Mouse (Mus musculus): ENCODE results near the gene Pcare. TPM values are rescaled to one million over a fixed set of nuclear protein-coding genes. Genes with fewer than 3 reads are reported as not detected.

The Pcare gene
- polyA plus RNA-seq, 1 experiment from 2014 or later: not detected

DNA sequence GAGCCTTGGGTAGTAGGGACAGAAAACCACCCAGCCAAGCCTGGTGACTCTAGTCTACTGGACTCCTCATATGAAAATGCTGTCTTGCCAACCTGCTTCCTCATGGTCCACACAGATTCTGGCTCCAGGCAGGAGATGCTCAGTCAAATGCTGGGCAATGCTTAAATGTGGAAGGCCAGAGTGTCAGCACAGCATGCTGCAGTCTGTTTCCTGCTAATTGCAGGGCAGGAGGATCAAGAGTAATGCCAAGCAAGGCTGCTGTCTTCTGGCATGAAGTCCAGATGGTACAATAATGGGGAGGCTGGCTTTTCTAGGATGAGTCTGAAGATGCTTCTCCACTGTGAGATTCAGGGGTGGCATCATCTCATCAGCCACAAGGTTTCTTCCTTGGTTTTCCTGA is 32.3 kb downstream of the Pcare start:
- no peak overlapping the region for H3K9ac ChIP-seq
- no peaks in the 10 kb centered on the region for H3K27me3 ChIP-seq (replicated peaks)
- no peaks in the 10 kb centered on the region for H3K36me3 ChIP-seq
- no peak overlapping the region for H3K4me2 ChIP-seq
- no peaks in the 10 kb centered on the region for H3K4me1 ChIP-seq
- ATAC-seq (ENCODE audit: insufficient read depth, low FRiP score, low read depth): no peak
- no peaks in the 10 kb centered on the region for H3K9me3 ChIP-seq
- no peak overlapping the region for H3K4me3 ChIP-seq (replicated peaks)
- no peak overlapping the region for H3K27ac ChIP-seq

GRCm38 (mm10) chr17:71717881-71718625 is 34.6 kb downstream of the Pcare start:
- WGBS: 87% methylated on average over 8 of the region's 8 CpGs
- ATAC-seq (ENCODE audit: insufficient read depth, low FRiP score, low read depth): no peak
- H3K4me1 ChIP-seq: no peaks in the 10 kb centered on the region
- no peak overlapping the region for H3K9ac ChIP-seq
- no peaks in the 10 kb centered on the region for H3K9me3 ChIP-seq
- H3K27me3 ChIP-seq (replicated peaks): no peaks in the 10 kb centered on the region
- H3K36me3 ChIP-seq: no peaks in the 10 kb centered on the region
- no peak overlapping the region for H3K27ac ChIP-seq
- no peak overlapping the region for H3K4me2 ChIP-seq
- no peak overlapping the region for H3K4me3 ChIP-seq (replicated peaks)

DNA sequence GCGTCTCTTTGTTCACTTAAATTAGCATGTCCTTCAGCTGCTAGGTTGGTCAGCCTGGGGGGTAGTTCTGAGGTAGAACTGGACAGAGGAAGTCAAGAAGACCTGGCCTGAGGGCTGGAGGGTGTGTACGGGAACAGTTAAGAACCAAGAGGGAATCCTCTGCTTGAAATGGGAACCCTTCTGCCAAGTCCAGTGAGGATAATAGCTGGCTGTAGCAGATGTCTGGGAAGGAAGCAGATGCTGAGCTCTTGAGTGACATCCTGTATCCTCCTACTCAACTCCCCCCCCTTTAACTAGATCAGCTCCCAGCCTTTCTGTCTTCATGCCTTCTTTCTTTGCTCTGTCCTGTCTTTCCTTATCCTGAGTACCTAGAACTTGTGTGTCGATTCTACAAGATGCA is 37.7 kb downstream of the Pcare start:
- ATAC-seq (ENCODE audit: insufficient read depth, low FRiP score, low read depth): no peak
- 70% methylated on average over 3 of the region's 3 CpGs for WGBS
- Histone ChIP-seq H3K4me2 (no peak overlapping the region), H3K4me3 (replicated peaks) (no peak overlapping the region), H3K27me3 (replicated peaks) (no peaks in the 10 kb centered on the region), H3K27ac (no peak overlapping the region), H3K9ac (no peak overlapping the region), H3K36me3 (no peaks in the 10 kb centered on the region), H3K9me3 (no peaks in the 10 kb centered on the region), H3K4me1 (no peaks in the 10 kb centered on the region)

DNA sequence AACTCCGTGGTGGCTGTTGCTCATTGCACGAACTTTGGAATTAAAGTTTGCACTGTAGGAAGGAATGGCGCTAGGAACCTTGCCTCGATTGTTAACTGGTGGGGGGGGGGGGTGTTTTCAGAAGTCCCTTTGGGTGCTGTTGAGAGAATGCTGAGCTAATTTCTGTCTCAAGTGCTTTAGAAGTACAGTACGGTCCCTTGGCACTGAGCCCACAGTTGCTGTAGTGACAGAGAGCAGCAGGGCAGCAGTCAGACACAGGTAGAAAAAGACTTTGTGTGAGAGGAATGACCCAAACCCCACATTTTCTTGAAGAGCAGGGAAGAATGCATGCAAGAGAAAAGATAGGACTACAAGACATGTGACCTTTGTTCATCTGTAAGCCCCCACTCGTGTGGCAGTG is 40.4 kb downstream of the Pcare start:
- Histone ChIP-seq H3K4me3 (replicated peaks) (no peak overlapping the region), H3K4me2 (no peak overlapping the region), H3K4me1 (no peaks in the 10 kb centered on the region), H3K27ac (no peak overlapping the region), H3K9ac (no peak overlapping the region), H3K36me3 (no peaks in the 10 kb centered on the region), H3K9me3 (no peaks in the 10 kb centered on the region), H3K27me3 (replicated peaks) (no peaks in the 10 kb centered on the region)
- 73% methylated on average over 6 of the region's 6 CpGs for WGBS
- no peak for ATAC-seq (ENCODE audit: insufficient read depth, low FRiP score, low read depth)

DNA sequence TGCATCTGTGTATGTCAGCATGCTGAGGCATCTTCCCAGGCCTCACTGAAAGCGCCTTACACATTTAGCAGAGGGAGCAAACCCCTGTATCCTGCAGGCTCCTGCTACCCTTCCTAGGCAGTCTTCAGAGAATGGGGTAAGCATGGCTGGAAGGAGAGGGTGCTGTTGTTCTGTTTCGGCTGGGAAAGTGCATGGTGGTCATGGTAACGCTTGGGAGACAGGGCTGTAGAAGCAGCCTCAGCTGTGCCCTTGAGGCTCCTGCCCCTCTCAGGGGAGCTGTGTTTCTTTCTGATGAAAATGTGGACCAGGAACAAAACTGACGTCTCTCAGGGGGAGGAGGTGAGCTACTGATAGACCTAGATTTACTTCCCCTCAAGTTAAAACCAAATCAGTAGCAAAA is 45.0 kb downstream of the Pcare start:
- Histone ChIP-seq H3K4me2 (no peak overlapping the region), H3K4me3 (replicated peaks) (no peak overlapping the region), H3K4me1 (no peaks in the 10 kb centered on the region), H3K27ac (no peak overlapping the region), H3K36me3 (no peaks in the 10 kb centered on the region), H3K9ac (no peak overlapping the region), H3K27me3 (replicated peaks) (no peaks in the 10 kb centered on the region), H3K9me3 (no peaks in the 10 kb centered on the region)
- ATAC-seq (ENCODE audit: insufficient read depth, low FRiP score, low read depth): no peak
- 57% methylated on average over 4 of the region's 4 CpGs for WGBS

DNA sequence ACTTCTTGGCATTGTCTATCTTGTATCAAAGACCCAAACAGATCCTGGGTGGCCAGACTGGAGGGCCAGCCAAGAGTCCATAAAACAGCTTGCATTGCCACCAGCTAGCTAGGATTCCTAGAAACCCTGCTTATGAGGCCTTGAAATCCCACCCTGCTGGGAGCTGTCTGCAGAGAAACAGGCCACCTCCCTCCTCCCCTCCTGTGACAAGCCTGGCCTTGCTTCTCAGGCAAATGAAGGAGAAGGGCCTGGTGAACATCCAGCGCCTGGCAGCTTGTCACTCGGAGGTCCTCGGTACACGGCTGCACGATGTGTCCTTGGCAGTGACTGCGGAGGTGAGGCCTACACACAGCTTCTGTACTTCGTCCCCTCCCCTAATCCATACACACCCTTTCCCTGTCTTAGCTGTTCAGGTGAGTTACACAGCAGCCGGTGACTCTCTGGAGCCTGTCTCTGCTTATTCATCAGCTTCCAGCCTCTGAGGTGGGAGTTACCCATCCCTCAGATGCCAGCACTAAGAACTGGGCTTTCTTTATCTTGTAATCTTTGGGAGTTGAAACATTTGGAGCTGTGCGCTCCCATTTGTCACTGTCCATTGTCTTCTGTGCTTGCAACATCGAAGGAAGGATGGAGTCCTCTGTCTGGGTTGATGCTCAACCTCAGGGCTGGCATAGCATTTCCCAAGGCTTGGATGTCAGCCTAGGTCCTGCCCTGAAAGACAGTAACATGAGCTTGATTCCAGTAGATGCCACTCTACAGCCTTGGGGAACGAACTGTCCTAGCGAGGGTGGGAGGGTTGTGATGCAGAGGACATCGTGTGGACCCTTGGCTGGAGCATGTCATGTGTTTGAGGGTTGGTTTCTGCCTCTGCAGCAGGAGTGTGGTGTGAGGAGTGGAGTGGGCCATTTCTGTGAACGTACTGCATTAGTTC is 46.9 kb downstream of the Pcare start:
- H3K9ac ChIP-seq: no peak overlapping the region
- H3K9me3 ChIP-seq: no peaks in the 10 kb centered on the region
- H3K4me1 ChIP-seq: no peaks in the 10 kb centered on the region
- H3K36me3 ChIP-seq: no peaks in the 10 kb centered on the region
- ATAC-seq (ENCODE audit: insufficient read depth, low FRiP score, low read depth): peak; percentile 44; the same call in 1 of the 2 replicates
- no peak overlapping the region for H3K4me2 ChIP-seq
- H3K27ac ChIP-seq: no peak overlapping the region
- H3K4me3 ChIP-seq (replicated peaks): no peak overlapping the region
- WGBS: 72% methylated on average over 14 of the region's 14 CpGs
- H3K27me3 ChIP-seq (replicated peaks): no peaks in the 10 kb centered on the region

GRCm38 (mm10) chr17:71705113-71705512 is 47.6 kb downstream of the Pcare start:
- Histone ChIP-seq H3K4me2 (no peak overlapping the region), H3K9ac (no peak overlapping the region), H3K9me3 (no peaks in the 10 kb centered on the region), H3K27me3 (replicated peaks) (no peaks in the 10 kb centered on the region), H3K4me3 (replicated peaks) (no peak overlapping the region), H3K27ac (no peak overlapping the region), H3K36me3 (no peaks in the 10 kb centered on the region), H3K4me1 (no peaks in the 10 kb centered on the region)
- WGBS: 53% methylated on average over 1 of the region's 1 CpGs
- ATAC-seq (ENCODE audit: insufficient read depth, low FRiP score, low read depth): peak; percentile 19; the same call in 1 of the 2 replicates

- Histone ChIP-seq H3K4me1 (no peaks in the 10 kb centered on the region), H3K9me3 (no peaks in the 10 kb centered on the region)
- WGBS: 80% methylated on average over 11 of the region's 11 CpGs
Measured at GRCm38 (mm10) chr17:71698619-71698956, 54.1 kb downstream of the Pcare start.

GRCm38 (mm10) chr17:71697896-71698618 is 54.6 kb downstream of the Pcare start:
- H3K9ac ChIP-seq: no peak overlapping the region
- no peak overlapping the region for H3K4me3 ChIP-seq (replicated peaks)
- no peaks in the 10 kb centered on the region for H3K4me1 ChIP-seq
- no peak overlapping the region for H3K27ac ChIP-seq
- H3K4me2 ChIP-seq: no peak overlapping the region
- H3K27me3 ChIP-seq (replicated peaks): no peaks in the 10 kb centered on the region
- ATAC-seq (ENCODE audit: insufficient read depth, low FRiP score, low read depth): no peak
- no peaks in the 10 kb centered on the region for H3K9me3 ChIP-seq
- no peaks in the 10 kb centered on the region for H3K36me3 ChIP-seq
- WGBS: 64% methylated on average over 11 of the region's 11 CpGs

More at GRCm38 (mm10) chr17:71698619-71698956, 54.1 kb downstream of the Pcare start:
- H3K36me3 ChIP-seq: no peaks in the 10 kb centered on the region
- H3K9ac ChIP-seq: no peak overlapping the region
- no peak overlapping the region for H3K27ac ChIP-seq
- no peak overlapping the region for H3K4me3 ChIP-seq (replicated peaks)
- H3K4me2 ChIP-seq: no peak overlapping the region
- H3K27me3 ChIP-seq (replicated peaks): no peaks in the 10 kb centered on the region
- no peak for ATAC-seq (ENCODE audit: insufficient read depth, low FRiP score, low read depth)

GRCm38 (mm10) chr17:71696396-71696795 is 56.3 kb downstream of the Pcare start:
- Histone ChIP-seq H3K27ac (no peak overlapping the region), H3K9me3 (no peaks in the 10 kb centered on the region), H3K27me3 (replicated peaks) (no peaks in the 10 kb centered on the region), H3K36me3 (no peaks in the 10 kb centered on the region), H3K4me3 (replicated peaks) (no peak overlapping the region), H3K9ac (no peak overlapping the region), H3K4me1 (no peaks in the 10 kb centered on the region), H3K4me2 (no peak overlapping the region)
- WGBS: 92% methylated on average over 5 of the region's 5 CpGs
- ATAC-seq (ENCODE audit: insufficient read depth, low FRiP score, low read depth): no peak

- Histone ChIP-seq H3K4me3 (replicated peaks) (no peak overlapping the region), H3K4me2 (no peak overlapping the region), H3K36me3 (no peaks in the 10 kb centered on the region), H3K9me3 (no peaks in the 10 kb centered on the region), H3K27me3 (replicated peaks) (no peaks in the 10 kb centered on the region), H3K27ac (no peak overlapping the region), H3K4me1 (no peaks in the 10 kb centered on the region), H3K9ac (no peak overlapping the region)
- WGBS: 78% methylated on average over 15 of the region's 15 CpGs
- ATAC-seq (ENCODE audit: insufficient read depth, low FRiP score, low read depth): no peak
Measured at GRCm38 (mm10) chr17:71695716-71696315, 56.9 kb downstream of the Pcare start.
